Mouse (Mus musculus) MEL (cell line): Measurements from ENCODE around the gene Pik3c2b. TPM values are rescaled to one million over a fixed set of nuclear protein-coding genes. Genes with fewer than 3 reads are reported as not detected.

ENCODE experiments used
- DNase-seq: peaks from one replicate; pipeline ENCODE4 v3.0.0; 2011; ENCODE audit warnings: low read depth, low spot score
- H3K27ac ChIP-seq: 2 replicates; pipeline ENCODE4 v1.5.1; 2012; ENCODE audit warnings: low read depth, mild to moderate bottlenecking, control low read depth, low read length, moderate library complexity; ENCODE audit not compliant: control insufficient read depth
- H3K27me3 ChIP-seq, 2 experiments: fragments of 150-350 bp in 1 of 2; sonication (generic) in 1 of 2; 2 replicates each; pipeline ENCODE4 v1.6.1; 2012; ENCODE audit warnings: low read length in 2 of 2, mild to moderate bottlenecking in 2 of 2, improper control_type of control experiment in 1 of 2, moderate library complexity in 1 of 2; ENCODE audit not compliant: insufficient read depth in 2 of 2, control insufficient read depth in 1 of 2
- H3K36me3 ChIP-seq, 2 experiments: 2 replicates each; pipeline ENCODE4 v1.6.1; 2012 to 2014; ENCODE audit warnings: low read length in 2 of 2, improper control_type of control experiment in 1 of 2, inconsistent platforms in 1 of 2, mild to moderate bottlenecking in 1 of 2; ENCODE audit not compliant: insufficient read depth in 2 of 2, control insufficient read depth in 1 of 2
- H3K4me1 ChIP-seq, 2 experiments: fragments of 150-350 bp in 1 of 2; sonication (generic) in 1 of 2; 2 replicates each; pipeline ENCODE4 v1.6.1; 2012; ENCODE audit warnings: low read length in 2 of 2, improper control_type of control experiment in 1 of 2, mild to moderate bottlenecking in 1 of 2; ENCODE audit not compliant: insufficient read depth in 2 of 2, control insufficient read depth in 1 of 2
- H3K4me3 ChIP-seq, 2 experiments: fragments of 150-350 bp in 1 of 2; sonication (generic) in 1 of 2; 2 replicates each; pipeline ENCODE4 v1.5.1; 2012; ENCODE audit warnings: low read depth in 2 of 2, low read length in 2 of 2, mild to moderate bottlenecking in 2 of 2, moderate library complexity in 2 of 2, control low read depth in 1 of 2, improper control_type of control experiment in 1 of 2; ENCODE audit not compliant: control insufficient read depth in 1 of 2, insufficient read depth in 1 of 2
- H3K79me2 ChIP-seq: 2 replicates; pipeline ENCODE4 v1.6.1; 2012; ENCODE audit warnings: mild to moderate bottlenecking, low read length, moderate library complexity; ENCODE audit not compliant: control insufficient read depth, poor library complexity, insufficient read depth
- H3K9ac ChIP-seq: 2 replicates; pipeline ENCODE4 v1.6.1; 2012; ENCODE audit warnings: low read depth, mild to moderate bottlenecking, control low read depth, low read length, moderate library complexity; ENCODE audit not compliant: control insufficient read depth, poor library complexity, severe bottlenecking
- H3K9me3 ChIP-seq: fragments of 150-350 bp; sonication (generic); replicated peaks from 2 replicates; pipeline ENCODE4 v1.6.1; 2012; ENCODE audit warnings: mild to moderate bottlenecking, low read length, improper control_type of control experiment, moderate library complexity; ENCODE audit not compliant: insufficient read depth
- BHLHE40 ChIP-seq: IDR thresholded peaks from 2 replicates; pipeline ENCODE4 v1.6.1; 2012; ENCODE audit warnings: low read depth, mild to moderate bottlenecking, inconsistent platforms, low read length, improper control_type of control experiment, borderline replicate concordance
- CHD1 ChIP-seq: IDR thresholded peaks from 2 replicates; pipeline ENCODE4 v1.6.1; 2012; ENCODE audit warnings: low read depth, mild to moderate bottlenecking, inconsistent platforms, low read length, improper control_type of control experiment
- CHD2 ChIP-seq: IDR thresholded peaks from 2 replicates; pipeline ENCODE4 v1.6.1; 2011; ENCODE audit warnings: low read length, improper control_type of control experiment
- CTCF ChIP-seq, 3 experiments: IDR thresholded peaks in 2 of 3; conservative IDR thresholded peaks in 1 of 3; 2 replicates each; pipeline ENCODE4 v1.5.1; 2011 to 2012; ENCODE audit warnings: low read length in 3 of 3, low read depth in 2 of 3, mild to moderate bottlenecking in 2 of 3, improper control_type of control experiment in 1 of 3, inconsistent platforms in 1 of 3, mixed read lengths in 1 of 3, moderate library complexity in 1 of 3; ENCODE audit not compliant: control insufficient read depth in 1 of 3, insufficient read depth in 1 of 3, poor library complexity in 1 of 3, severe bottlenecking in 1 of 3
- EP300 ChIP-seq, 2 experiments: IDR thresholded peaks; 2 replicates each; pipeline ENCODE4 v1.6.1; 2011; ENCODE audit warnings: improper control_type of control experiment in 2 of 2, low read length in 2 of 2, low read depth in 1 of 2, mild to moderate bottlenecking in 1 of 2
- ETS1 ChIP-seq: IDR thresholded peaks from 2 replicates; pipeline ENCODE4 v1.6.1; 2012; ENCODE audit warnings: low read depth, mild to moderate bottlenecking, inconsistent platforms, low read length, improper control_type of control experiment, moderate library complexity
- GABPA ChIP-seq: IDR thresholded peaks from 2 replicates; pipeline ENCODE4 v1.6.1; 2012; ENCODE audit warnings: low read depth, mild to moderate bottlenecking, inconsistent platforms, low read length, improper control_type of control experiment, moderate library complexity
- GATA1 ChIP-seq: IDR thresholded peaks from 2 replicates; pipeline ENCODE4 v1.6.1; 2011; ENCODE audit warnings: low read depth, low read length, improper control_type of control experiment
- HCFC1 ChIP-seq: IDR thresholded peaks from 2 replicates; pipeline ENCODE4 v1.6.1; 2012; ENCODE audit warnings: low read depth, mild to moderate bottlenecking, inconsistent platforms, low read length, improper control_type of control experiment, moderate library complexity
- MAFK ChIP-seq: IDR thresholded peaks from 2 replicates; pipeline ENCODE4 v1.6.1; 2011; ENCODE audit warnings: low read depth, mild to moderate bottlenecking, low read length, improper control_type of control experiment, borderline replicate concordance
- MYC ChIP-seq: IDR thresholded peaks from 2 replicates; pipeline ENCODE4 v1.6.1; 2011; ENCODE audit warnings: low read depth, mild to moderate bottlenecking, low read length, improper control_type of control experiment, moderate library complexity
- NELFE ChIP-seq: IDR thresholded peaks from 2 replicates; pipeline ENCODE4 v1.6.1; 2011; ENCODE audit warnings: low read depth, low read length, improper control_type of control experiment
- NRF1 ChIP-seq: IDR thresholded peaks from 2 replicates; pipeline ENCODE4 v1.6.1; 2014; ENCODE audit warnings: low read depth, mild to moderate bottlenecking, inconsistent platforms, low read length, improper control_type of control experiment, moderate library complexity; ENCODE audit not compliant: poor library complexity, insufficient read depth, severe bottlenecking
- POLR2A ChIP-seq, 2 experiments: IDR thresholded peaks; 2 replicates each; pipeline ENCODE4 v1.6.1; 2011 to 2012; ENCODE audit warnings: low read length in 2 of 2, mild to moderate bottlenecking in 2 of 2, control low read depth in 1 of 2, improper control_type of control experiment in 1 of 2, low read depth in 1 of 2, moderate library complexity in 1 of 2; ENCODE audit not compliant: control insufficient read depth in 1 of 2, insufficient read depth in 1 of 2, poor library complexity in 1 of 2
- POLR2AphosphoS5 ChIP-seq: IDR thresholded peaks from 2 replicates; pipeline ENCODE4 v1.6.1; 2012; ENCODE audit warnings: low read depth, borderline replicate concordance, mild to moderate bottlenecking, inconsistent platforms, low read length, moderate library complexity, mixed read lengths
- RCOR1 ChIP-seq: IDR thresholded peaks from 2 replicates; pipeline ENCODE4 v1.6.1; 2012; ENCODE audit warnings: low read depth, mild to moderate bottlenecking, inconsistent platforms, low read length, improper control_type of control experiment
- SIN3A ChIP-seq: IDR thresholded peaks from 2 replicates; pipeline ENCODE4 v1.6.1; 2012; ENCODE audit warnings: low read length, improper control_type of control experiment, inconsistent platforms
- SMC3 ChIP-seq: IDR thresholded peaks from 2 replicates; pipeline ENCODE4 v1.6.1; 2011; ENCODE audit warnings: low read depth, low read length, improper control_type of control experiment
- UBTF ChIP-seq: IDR thresholded peaks from 2 replicates; pipeline ENCODE4 v1.6.1; 2012; ENCODE audit warnings: low read depth, mild to moderate bottlenecking, inconsistent platforms, low read length, improper control_type of control experiment, moderate library complexity, borderline replicate concordance; ENCODE audit not compliant: insufficient read depth
- USF1 ChIP-seq: IDR thresholded peaks from 2 replicates; pipeline ENCODE4 v1.6.1; 2014; ENCODE audit warnings: low read depth, mild to moderate bottlenecking, inconsistent platforms, low read length, improper control_type of control experiment, moderate library complexity
- USF2 ChIP-seq, 2 experiments: IDR thresholded peaks; 2 replicates each; pipeline ENCODE4 v1.6.1; 2011 to 2012; ENCODE audit warnings: improper control_type of control experiment in 2 of 2, low read length in 2 of 2, borderline replicate concordance in 1 of 2, inconsistent platforms in 1 of 2, low read depth in 1 of 2, mild to moderate bottlenecking in 1 of 2; ENCODE audit not compliant: insufficient read depth in 1 of 2
- ZC3H11A ChIP-seq: IDR thresholded peaks from 2 replicates; pipeline ENCODE4 v1.6.1; 2012; ENCODE audit warnings: low read depth, mild to moderate bottlenecking, inconsistent platforms, low read length, improper control_type of control experiment
- ZMIZ1 ChIP-seq: IDR thresholded peaks from 2 replicates; pipeline ENCODE4 v1.6.1; 2012; ENCODE audit warnings: low read depth, mild to moderate bottlenecking, inconsistent platforms, low read length, improper control_type of control experiment, moderate library complexity
- ZNF384 ChIP-seq: IDR thresholded peaks from 2 replicates; pipeline ENCODE4 v1.6.1; 2012; ENCODE audit warnings: low read depth, mild to moderate bottlenecking, inconsistent platforms, low read length, improper control_type of control experiment
- polyA plus RNA-seq, 2 experiments: library from polyadenylated mRNA; stranded (reverse) in 1 of 2; unstranded in 1 of 2; fragments of >175 nt in 1 of 2; fragments of >200 nt in 1 of 2; gene quantifications; 2 replicates each; pipeline versions ENCODE4 v1.2.1 to v1.2.4; 2012; ENCODE audit warnings: low replicate concordance in 2 of 2, low read depth in 1 of 2; ENCODE audit not compliant: insufficient read length in 2 of 2, insufficient read depth in 1 of 2, missing spikeins in 1 of 2
- total RNA-seq: library from RNA; depleted of rRNA; stranded (reverse); fragments of 300-350 nt; gene quantifications from 2 replicates; pipeline ENCODE4 v1.2.3, GENCODE M21; 2012

Gene Pik3c2b
- total and polyA plus RNA-seq, 3 experiments, result 2.9 to 3.2 TPM; not detected in 1

DNA sequence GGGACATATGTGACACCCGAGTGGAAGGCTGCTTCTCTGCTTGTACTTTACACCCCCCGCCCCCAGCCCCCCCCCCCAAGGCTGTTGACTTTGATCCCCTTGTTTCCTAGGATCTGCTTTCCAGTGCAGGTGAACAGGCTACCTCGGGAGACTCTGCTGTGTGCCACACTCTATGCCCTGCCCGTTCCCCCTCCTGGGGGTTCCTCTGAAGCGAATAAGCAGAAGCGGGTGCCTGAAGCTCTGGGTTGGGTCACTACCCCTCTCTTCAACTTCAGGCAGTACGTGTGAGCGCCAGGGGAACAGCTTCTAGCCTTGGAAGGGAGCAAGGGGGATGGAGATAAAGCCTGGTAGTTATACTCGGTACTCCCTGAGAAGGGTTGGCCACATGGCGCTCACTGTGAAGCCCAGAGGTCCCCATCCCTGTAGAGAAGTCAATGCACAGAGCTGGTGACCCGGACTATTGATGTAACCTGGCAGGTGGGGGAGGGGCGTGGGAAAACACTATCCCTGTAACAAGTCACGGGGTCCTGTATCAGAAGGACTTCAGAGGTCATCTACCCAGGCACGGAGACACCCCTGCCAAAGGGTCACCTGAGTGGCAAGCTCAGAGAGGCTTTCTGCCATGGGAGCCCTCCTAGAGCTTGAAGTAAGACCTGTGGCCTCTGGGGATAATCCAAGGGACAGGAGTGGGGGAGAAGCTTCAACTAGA is 39.4 kb downstream of the Pik3c2b start:
- Histone ChIP-seq H3K4me3 (no peak overlapping the region), H3K36me3 (peaks cover 0 to 19% of the 10 kb centered on the region in 2 experiments; a peak in 2 of 4 replicates), H3K9ac (peak overlapping the region; percentile 57), H3K27ac (0 out of 2 replicates have a peak overlapping the region, but pooled peaks have one; percentile 46), H3K79me2 (no peaks in the 10 kb centered on the region), H3K27me3 (no peaks in the 10 kb centered on the region), H3K9me3 (no peaks in the 10 kb centered on the region), H3K4me1 (peaks cover 9 to 24% of the 10 kb centered on the region in 2 experiments; a peak in 3 of 4 replicates)
- no peak for DNase-seq
- TF ChIP-seq ETS1 (no peak), CTCF (IDR thresholded peaks at IDR 0.05 in 2 of 3, conservative IDR thresholded peaks at IDR 0.05 in 1 of 3; ENCODE audit: control insufficient read depth in 1 of 3, insufficient read depth in 1 of 3, low read depth in 2 of 3, low read length in 3 of 3, poor library complexity in 1 of 3, severe bottlenecking in 1 of 3) (no peak), MYC (no peak), UBTF (no peak), NRF1 (no peak), EP300 (IDR thresholded peaks at IDR 0.05; ENCODE audit: low read depth in 1 of 2, low read length in 2 of 2) (no peak), ZNF384 (no peak)

DNA sequence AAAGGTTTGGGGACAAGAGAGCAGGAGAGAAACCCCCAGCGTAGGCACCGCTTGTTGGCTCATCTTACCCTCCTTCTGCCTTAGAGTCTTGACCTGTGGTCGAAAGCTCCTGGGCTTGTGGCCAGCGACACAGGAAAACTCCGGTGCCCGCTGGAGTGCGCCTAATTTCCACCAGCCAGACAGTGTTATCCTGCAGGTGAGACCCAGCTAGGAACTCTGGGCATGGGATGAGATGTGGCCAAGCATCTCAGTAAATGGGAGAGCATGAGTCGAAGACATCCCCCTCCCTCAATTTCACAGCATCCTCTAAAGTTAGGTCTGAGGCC is 39.9 kb downstream of the Pik3c2b start:
- no peaks in the 10 kb centered on the region for H3K79me2 ChIP-seq
- H3K27ac ChIP-seq, result no peak overlapping the region
- DNase-seq, result no peak
- H3K9me3 ChIP-seq, result no peaks in the 10 kb centered on the region
- TF ChIP-seq GATA1 (no peak), USF1 (no peak), NELFE (no peak), HCFC1 (no peak), RCOR1 (no peak)
- TF ChIP-seq, all 39 proteins: peak for 0
- no peak overlapping the region for H3K4me3 ChIP-seq
- peaks cover 0 to 19% of the 10 kb centered on the region in 2 experiments; a peak in 2 of 4 replicates for H3K36me3 ChIP-seq
- H3K9ac ChIP-seq, result no peak overlapping the region
- H3K27me3 ChIP-seq, result no peaks in the 10 kb centered on the region
- peaks cover 9 to 24% of the 10 kb centered on the region in 2 experiments; a peak in 3 of 4 replicates for H3K4me1 ChIP-seq

DNA sequence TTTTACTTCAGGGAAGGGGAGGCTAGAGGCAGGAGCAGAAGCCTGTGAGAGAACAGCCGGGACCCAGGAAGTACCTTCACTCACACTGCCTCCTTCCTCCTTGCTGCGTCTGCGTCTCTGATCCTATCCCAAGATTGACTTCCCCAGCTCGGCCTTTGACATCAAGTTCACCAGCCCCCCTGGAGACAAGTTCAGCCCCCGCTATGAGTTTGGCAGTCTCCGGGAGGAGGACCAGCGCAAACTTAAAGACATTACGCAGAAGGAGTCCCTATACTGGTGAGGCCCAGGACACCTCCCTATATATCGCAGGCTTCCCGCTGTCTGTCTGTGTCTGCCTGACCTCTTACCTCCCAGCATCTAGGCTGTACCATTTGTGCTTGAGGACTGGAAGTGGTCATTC is 41.3 kb downstream of the Pik3c2b start:
- Histone ChIP-seq H3K79me2 (no peaks in the 10 kb centered on the region), H3K4me1 (peaks cover 9 to 24% of the 10 kb centered on the region in 2 experiments; a peak in 3 of 4 replicates), H3K4me3 (no peak overlapping the region), H3K9me3 (no peaks in the 10 kb centered on the region), H3K9ac (no peak overlapping the region), H3K27me3 (no peaks in the 10 kb centered on the region), H3K36me3 (peaks cover 0 to 19% of the 10 kb centered on the region in 2 experiments; a peak in 2 of 4 replicates), H3K27ac (no peak overlapping the region)
- no peak for DNase-seq
- TF ChIP-seq POLR2A (IDR thresholded peaks at IDR 0.05; ENCODE audit: control insufficient read depth in 1 of 2, insufficient read depth in 1 of 2, low read depth in 1 of 2, low read length in 2 of 2, poor library complexity in 1 of 2) (no peak), SIN3A (no peak), CHD2 (no peak), ZNF384 (no peak), MAFK (no peak), GABPA (no peak), RCOR1 (no peak), GATA1 (no peak), BHLHE40 (no peak), HCFC1 (no peak), ZMIZ1 (no peak), POLR2AphosphoS5 (no peak), SMC3 (no peak), ZC3H11A (no peak), MYC (no peak), CHD1 (no peak), USF2 (IDR thresholded peaks at IDR 0.05; ENCODE audit: borderline replicate concordance in 1 of 2, insufficient read depth in 1 of 2, low read depth in 1 of 2, low read length in 2 of 2) (no peak)
